Comparison of ENCODE assay signal across 25 mouse cellular contexts in the genomic region with DNA sequence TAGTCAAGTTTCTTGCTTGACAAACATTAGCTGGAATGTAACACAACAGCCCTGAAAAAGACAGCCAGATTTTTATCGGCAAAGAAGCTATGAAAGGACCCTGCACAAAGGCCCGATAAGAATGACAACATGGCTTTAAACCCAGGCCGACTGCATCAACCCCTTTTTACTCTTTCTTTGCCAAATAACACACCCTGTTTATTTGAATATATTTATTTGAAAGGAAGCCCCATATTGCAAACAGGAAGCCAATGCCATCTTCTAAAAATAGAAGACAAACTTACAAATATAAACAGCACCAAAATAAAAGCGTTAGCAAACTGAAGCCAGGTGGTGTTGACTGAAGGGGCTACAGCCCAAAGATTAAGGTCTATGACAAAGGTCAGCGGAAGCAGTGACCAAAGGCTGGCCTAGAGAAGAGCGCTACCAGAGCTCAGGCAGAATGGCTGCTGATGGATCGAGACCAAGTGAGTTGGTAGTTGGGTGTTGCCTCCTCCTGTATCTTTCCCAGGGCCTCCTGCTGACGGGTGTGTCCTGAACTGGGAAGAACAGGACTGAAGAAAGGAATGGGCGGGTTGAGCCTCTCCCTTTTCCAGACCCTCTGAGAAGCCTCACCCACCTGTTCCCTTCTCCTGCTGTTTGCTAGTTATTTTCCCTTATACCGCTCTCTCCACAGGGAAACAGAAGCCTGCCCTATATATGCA. TPM values are rescaled to one million over a fixed set of nuclear protein-coding genes. Genes with fewer than 3 reads are reported as not detected.
DNase-seq lines count a peak whose midpoint lies in the region; ATAC-seq and TF ChIP-seq lines count a peak whose summit lies in the region.
"Had no signal": no experiment of that assay in that cellular context is flagged by ENCODE, and none has a peak within 500 bp of the region (broad histone marks: within the 10 kb centered on the region; RNA-seq: fewer than 3 reads in every experiment).

No protein-coding gene starts in this region.

- no peak overlapping the region for H3K4me2 ChIP-seq in stomach, postnatal 0 days (replicated peaks; ENCODE audit: low read depth)
- H3K4me2 ChIP-seq: embryonic facial prominence, embryonic 15.5 days; hindbrain, embryonic 12.5 days had no signal

- H3K27ac ChIP-seq in ES-E14 (ENCODE audit: insufficient read depth, low read depth, low read length, poor library complexity, severe bottlenecking): no peak overlapping the region
- H3K27ac ChIP-seq in stomach, postnatal 0 days (replicated peaks): peak overlapping the region; percentile 41; the same call in 1 of the 2 replicates
- H3K27ac ChIP-seq: embryonic facial prominence, embryonic 15.5 days; forebrain, embryonic 10.5 days; heart, embryonic 10.5 days; hindbrain, embryonic 12.5 days had no signal

- no peak for TF ChIP-seq CTCF in stomach, postnatal 0 days (IDR thresholded peaks at IDR 0.05; ENCODE audit: low read depth)

- H3K4me1 ChIP-seq in ES-E14 (ENCODE audit: control insufficient read depth in 2 of 2, insufficient read depth in 2 of 2, low read length in 2 of 2, poor library complexity in 1 of 2): peaks cover 2 to 5% of the 10 kb centered on the region in 2 experiments; a peak in 1 of 4 replicates
- peaks cover 3% of the 10 kb centered on the region; the same call in 1 of the 2 replicates for H3K4me1 ChIP-seq in stomach, postnatal 0 days (replicated peaks; ENCODE audit: control insufficient read depth, insufficient read depth)

- TF ChIP-seq EP300 in stomach, postnatal 0 days (optimal IDR thresholded peaks at IDR 0.05): no peak

- peak overlapping the region in 1 of 2 experiments; percentile 58; a peak in 2 of 4 replicates for H3K4me3 ChIP-seq in ES-E14 (ENCODE audit: insufficient read depth in 1 of 2, low read depth in 1 of 2, low read length in 2 of 2, poor library complexity in 1 of 2, severe bottlenecking in 1 of 2)
- no peak overlapping the region for H3K4me3 ChIP-seq in stomach, postnatal 0 days (ENCODE audit: low read depth, low read length)
- H3K4me3 ChIP-seq: embryonic facial prominence, embryonic 15.5 days; erythroblast, embryonic 14.5 days; forebrain, embryonic 10.5 days; heart, embryonic 10.5 days; hindbrain, embryonic 12.5 days had no signal

- ATAC-seq in stomach, postnatal 0 days (ENCODE audit: low FRiP score, low TSS enrichment): peak; percentile 25; the same call in 1 of the 2 replicates
- ATAC-seq: CD4-positive, CD25-positive, alpha-beta regulatory T cell, adult 4 months; forebrain, embryonic 14.5 days; hindbrain, embryonic 16.5 days; inflammation-experienced regulatory T-cells, adult 6 months had no signal

- H3K9ac ChIP-seq in ES-E14 (ENCODE audit: insufficient read depth, low read depth, low read length, poor library complexity, severe bottlenecking): no peak overlapping the region
- no peak overlapping the region for H3K9ac ChIP-seq in stomach, postnatal 0 days (ENCODE audit: low read length)
- H3K9ac ChIP-seq: embryonic facial prominence, embryonic 15.5 days; hindbrain, embryonic 12.5 days had no signal

- WGBS in stomach, postnatal 0 days: 50% methylated on average over 10 of the region's 10 CpGs

- DNase-seq in lung, postnatal 36 days: peak; percentile 51
- no peak for DNase-seq in lung, postnatal 4 days
- peak; percentile 72 for DNase-seq in ES-E14 (ENCODE audit: low read depth, low spot score)
- no peak for DNase-seq in stomach, postnatal 0 days (ENCODE audit: low spot score)
- DNase-seq in thymus, postnatal 10 days (ENCODE audit: low spot score in 2 of 2): no peak
- DNase-seq in cerebellum, adult 11 months: no peak
- DNase-seq: adrenal gland, adult 2 months; adrenal gland, postnatal 25 days; cerebellum, adult 2 months; cerebellum, postnatal 10 days; embryo, embryonic 11 days; heart, adult 18-20 months; heart, postnatal 10 days; heart, postnatal 4 days had no signal

- in situ Hi-C loops in ES-E14 (cut with MboI; ENCODE audit: low sequenced_read_pairs in 2 of 2, unreplicated experiment in 2 of 2): no loop called here

- no peaks in the 10 kb centered on the region for H3K9me3 ChIP-seq in ES-E14 (ENCODE audit: control insufficient read depth, insufficient read depth, low read depth, low read length)
- H3K9me3 ChIP-seq in stomach, postnatal 0 days (ENCODE audit: control insufficient read depth, low read length): no peaks in the 10 kb centered on the region
- H3K9me3 ChIP-seq: embryonic facial prominence, embryonic 15.5 days; forebrain, embryonic 10.5 days; G1E; heart, embryonic 10.5 days; hindbrain, embryonic 12.5 days had no signal

- no peaks in the 10 kb centered on the region for H3K27me3 ChIP-seq in stomach, postnatal 0 days (ENCODE audit: control insufficient read depth, insufficient read depth, low read length)
- H3K27me3 ChIP-seq: embryonic facial prominence, embryonic 15.5 days had no signal

- no peaks in the 10 kb centered on the region for H3K36me3 ChIP-seq in ES-E14 (ENCODE audit: control insufficient read depth, insufficient read depth, low read length, poor library complexity, severe bottlenecking)
- no peaks in the 10 kb centered on the region for H3K36me3 ChIP-seq in stomach, postnatal 0 days (ENCODE audit: control insufficient read depth, insufficient read depth, low read length)
- H3K36me3 ChIP-seq: embryonic facial prominence, embryonic 15.5 days; forebrain, embryonic 10.5 days; G1E; heart, embryonic 10.5 days; hindbrain, embryonic 12.5 days had no signal

TF ChIP-seq in ES-E14, 5 proteins besides CTCF, POLR2A, EP300 and RAD21:
- TF ChIP-seq CHD2 (IDR thresholded peaks at IDR 0.05; ENCODE audit: low read depth, low read length) (no peak), HCFC1 (IDR thresholded peaks at IDR 0.05; ENCODE audit: borderline replicate concordance, insufficient read depth, low read length) (no peak), ZNF384 (IDR thresholded peaks at IDR 0.05; ENCODE audit: low read depth, low read length) (no peak), ZC3H11A (IDR thresholded peaks at IDR 0.05; ENCODE audit: borderline replicate concordance, low read depth, low read length) (no peak), MAFK (IDR thresholded peaks at IDR 0.05; ENCODE audit: insufficient read depth, low read depth, low read length) (no peak)

RNA-seq across cellular contexts. Expression of a gene that starts 2.9 kb away (rescaled TPM):
- 2.5 and 2.8 TPM in 2 replicates for total RNA-seq in ES-E14 (2012; rRNA removed)
- polyA plus RNA-seq in stomach, postnatal 0 days (2015; fragmentation: Nextera tagmentation; extraction: Ambion mirVana): 81.6 and 92.1 TPM in 2 replicates
- total RNA-seq: common myeloid progenitor, adult 5-6 weeks had no signal
- polyA plus RNA-seq: CD4-positive, CD25-positive, alpha-beta regulatory T cell, adult 4 months; erythroblast, embryonic 14.5 days; G1E had no signal

Comparison
In these comparisons a context has a peak if more than half of its experiments do, and no peak if none do; other contexts are left out.
1. DNase-seq: peak in lung, postnatal 36 days (single experiment) and ES-E14 (single experiment); none in lung, postnatal 4 days (0 of 2), stomach, postnatal 0 days (single experiment), thymus, postnatal 10 days (0 of 2) and cerebellum, adult 11 months (single experiment).